Mouse (Mus musculus) small intestine, adult 2 months (tissue): Measurements from ENCODE around the gene Lonrf3.

ENCODE experiments used
- CTCF ChIP-seq: fragments of 200-500 bp; IDR thresholded peaks from 2 replicates; pipeline ENCODE4 v1.5.1; 2012; ENCODE audit warnings: low read depth, mild to moderate bottlenecking, control low read depth, inconsistent platforms, low read length, moderate library complexity, mixed read lengths; ENCODE audit not compliant: insufficient replicate concordance, insufficient read length; ENCODE audit errors: extremely low read depth
- POLR2A ChIP-seq: fragments of 200-500 bp; IDR thresholded peaks from 2 replicates; pipeline ENCODE4 v1.6.1; 2012; ENCODE audit warnings: low read depth, mild to moderate bottlenecking, control low read depth, inconsistent platforms, low read length, moderate library complexity

DNA sequence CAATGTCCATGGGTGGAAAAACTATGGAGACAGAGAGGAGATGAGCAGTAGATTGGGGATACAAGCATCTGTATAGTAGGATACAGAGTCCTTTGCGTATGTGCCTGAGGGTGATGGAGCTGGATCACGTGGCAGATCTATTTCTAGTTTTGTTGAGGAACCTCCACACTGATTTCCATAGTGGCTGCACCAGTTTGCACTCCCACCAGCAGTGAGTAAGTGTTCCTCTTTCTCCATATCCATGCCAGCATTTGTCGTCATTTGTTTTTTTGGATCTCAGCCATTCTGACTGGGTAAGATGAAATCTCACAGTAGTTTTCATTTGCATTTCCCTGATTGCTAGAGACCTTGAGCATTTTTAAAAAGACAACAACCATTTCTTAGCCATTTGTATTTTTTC is 16.7 kb upstream of the Lonrf3 start:
- TF ChIP-seq POLR2A = no peak
- no peak for TF ChIP-seq CTCF
